Mouse (Mus musculus) G1E (cell line): ENCODE data around the gene Prkcsh. TPM values are rescaled to one million over a fixed set of nuclear protein-coding genes. Genes with fewer than 3 reads are reported as not detected.

Experiments used
- ATAC-seq: 2 replicates; pipeline ENCODE4 v1.8.0; 2016; ENCODE audit warnings: mild to moderate bottlenecking; ENCODE audit not compliant: insufficient number of reproducible peaks, poor library complexity, low FRiP score, severe bottlenecking; ENCODE audit errors: extremely low read depth
- DNase-seq: peaks from one replicate; pipeline ENCODE4 v3.0.0; 2012; ENCODE audit warnings: low spot score
- H3K27me3 ChIP-seq: 2 replicates; pipeline ENCODE4 v1.6.1; 2012; ENCODE audit warnings: mild to moderate bottlenecking, low read length, inconsistent platforms; ENCODE audit not compliant: insufficient read depth
- H3K36me3 ChIP-seq: replicated peaks from 2 replicates; pipeline ENCODE3; 2012; ENCODE audit warnings: mild to moderate bottlenecking, inconsistent platforms
- H3K4me1 ChIP-seq: 2 replicates; pipeline ENCODE4 v1.6.1; 2012; ENCODE audit warnings: low read depth, low read length, inconsistent platforms, mixed read lengths; ENCODE audit not compliant: insufficient read depth
- H3K4me3 ChIP-seq: 2 replicates; pipeline ENCODE4 v1.5.1; 2012; ENCODE audit warnings: low read depth, mild to moderate bottlenecking, inconsistent platforms, low read length, moderate library complexity, mixed read lengths
- H3K9me3 ChIP-seq: replicated peaks from 2 replicates; pipeline ENCODE4 v1.6.1; 2012; ENCODE audit warnings: inconsistent platforms
- CTCF ChIP-seq: IDR thresholded peaks from 2 replicates; pipeline ENCODE4 v1.5.1; 2012; ENCODE audit warnings: low read depth, low read length, inconsistent platforms, mixed read lengths
- GATA1 ChIP-seq: IDR thresholded peaks from 2 replicates; pipeline ENCODE4 v1.6.1; 2012; ENCODE audit warnings: borderline replicate concordance, low read length, inconsistent platforms, mixed read lengths
- GATA2 ChIP-seq: IDR thresholded peaks from 2 replicates; pipeline ENCODE4 v1.6.1; 2012; ENCODE audit warnings: low read depth, low read length, inconsistent platforms, borderline replicate concordance
- POLR2AphosphoS5 ChIP-seq: IDR thresholded peaks from 2 replicates; pipeline ENCODE4 v1.6.1; 2012; ENCODE audit warnings: low read depth, low read length, inconsistent platforms; ENCODE audit not compliant: insufficient replicate concordance
- TAL1 ChIP-seq: conservative IDR thresholded peaks from 2 replicates; pipeline ENCODE4 v1.6.1; 2012; ENCODE audit warnings: low read depth, low read length, inconsistent platforms, mixed read lengths
- polyA plus RNA-seq: library from polyadenylated mRNA; stranded (reverse); fragments of >175 nt; gene quantifications from 2 replicates; pipeline ENCODE4 v1.2.3, GENCODE M21; 2012
- total RNA-seq, 2 experiments: library from RNA; stranded (forward) in 1 of 2; stranded (reverse) in 1 of 2; fragments of 200-1000 nt in 1 of 2; fragments of >200 nt in 1 of 2; fragmentation: Nextera tagmentation in 1 of 2; gene quantifications; 2 replicates each; pipeline ENCODE4 v1.2.3; 2014 to 2017

Gene Prkcsh
- total and polyA plus RNA-seq, 3 experiments = 65.0 to 167 (median 116) TPM

DNA sequence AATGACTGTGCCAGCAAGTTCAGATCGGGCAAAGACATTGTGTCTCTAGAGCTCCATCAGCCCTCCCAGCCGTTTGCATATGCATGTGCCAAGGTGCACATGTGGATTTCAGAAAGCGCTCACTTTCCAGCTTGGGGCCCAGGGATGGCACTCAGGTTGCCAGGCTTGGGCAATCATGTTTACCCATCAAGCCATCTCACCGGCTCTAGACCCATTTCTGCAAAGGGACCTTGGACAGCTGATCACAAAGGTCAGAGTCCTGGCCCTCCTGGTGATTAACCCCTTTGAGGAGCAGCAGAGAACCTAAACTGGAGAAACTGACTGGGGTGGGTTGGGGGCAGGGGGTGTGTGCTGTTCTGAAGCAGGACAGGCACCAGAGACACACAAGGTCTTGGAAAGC lies 10.4 kb upstream of the Prkcsh start:
- no peak for DNase-seq
- H3K36me3 ChIP-seq = no peaks in the 10 kb centered on the region
- H3K27me3 ChIP-seq = peaks cover 74% of the 10 kb centered on the region
- ATAC-seq = no peak
- no peaks in the 10 kb centered on the region for H3K9me3 ChIP-seq
- no peak for TF ChIP-seq GATA2
- TF ChIP-seq GATA1 = no peak
- TF ChIP-seq POLR2AphosphoS5 = no peak
- no peak for TF ChIP-seq CTCF
- no peak for TF ChIP-seq TAL1
- H3K4me1 ChIP-seq = peaks cover 2% of the 10 kb centered on the region; the same call in 1 of the 2 replicates
- no peak overlapping the region for H3K4me3 ChIP-seq

DNA sequence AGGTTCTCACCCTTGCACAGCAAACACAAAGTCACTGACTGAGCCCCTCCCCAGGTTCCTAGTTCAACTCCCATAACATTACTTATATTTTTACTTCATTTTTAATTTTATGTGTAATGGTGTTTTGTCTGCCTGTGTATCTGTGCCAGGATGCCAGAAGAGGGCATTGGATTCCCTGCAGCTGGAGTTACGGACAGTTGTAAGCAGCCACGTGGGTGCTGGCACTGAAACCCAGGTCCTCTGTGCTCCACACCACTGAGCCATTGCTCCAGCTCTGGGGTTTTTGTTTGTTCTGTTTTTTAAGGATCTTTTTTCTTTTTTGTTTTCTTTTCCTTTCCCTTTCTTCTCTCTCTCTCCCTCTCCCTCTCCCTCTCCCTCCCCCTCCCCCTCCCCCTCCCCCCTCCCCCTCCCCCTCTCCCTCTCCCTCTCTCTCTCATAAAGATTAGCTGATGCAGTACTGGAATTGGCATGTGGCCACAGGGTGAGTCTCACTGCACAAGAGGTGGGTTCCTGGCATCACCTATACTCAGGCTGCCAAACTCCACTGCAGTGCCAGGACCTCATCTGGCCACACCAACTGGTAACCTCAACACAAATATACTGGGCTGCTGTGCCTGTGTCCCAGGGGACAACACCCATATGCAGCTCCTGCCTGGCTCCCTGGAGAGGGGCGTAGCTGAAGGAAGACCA lies 6.3 kb upstream of the Prkcsh start:
- Histone ChIP-seq H3K4me3 (no peak overlapping the region), H3K36me3 (no peaks in the 10 kb centered on the region), H3K4me1 (peaks cover 2% of the 10 kb centered on the region; the same call in 1 of the 2 replicates), H3K9me3 (no peaks in the 10 kb centered on the region), H3K27me3 (peaks cover 51% of the 10 kb centered on the region)
- ATAC-seq = no peak
- no peak for DNase-seq
- TF ChIP-seq POLR2AphosphoS5 (no peak), GATA1 (no peak), CTCF (no peak), GATA2 (no peak), TAL1 (no peak)

DNA sequence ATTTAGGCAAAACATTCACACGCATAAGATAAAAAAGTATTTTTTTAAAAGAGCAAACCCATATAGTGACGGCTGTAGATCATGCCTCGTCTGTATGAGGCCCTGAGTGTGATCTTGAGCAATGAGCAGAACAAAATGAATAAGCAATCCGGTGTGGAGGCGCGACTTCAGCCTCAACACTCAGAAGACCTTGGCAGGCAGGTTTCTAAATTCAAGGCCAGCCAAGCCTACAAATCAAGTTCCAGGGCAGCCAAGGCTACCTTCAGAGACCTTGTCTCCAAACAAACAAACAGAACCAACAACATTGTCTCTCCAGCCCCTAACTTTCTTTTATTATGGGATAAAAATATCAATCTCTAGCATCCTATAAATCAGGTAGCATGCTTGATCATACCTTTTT lies 2.3 kb upstream of the Prkcsh start:
- Histone ChIP-seq H3K4me1 (peaks cover 28% of the 10 kb centered on the region), H3K27me3 (peaks cover 20% of the 10 kb centered on the region), H3K4me3 (no peak overlapping the region), H3K9me3 (no peaks in the 10 kb centered on the region), H3K36me3 (peaks cover 18% of the 10 kb centered on the region)
- TF ChIP-seq CTCF = no peak
- DNase-seq (no peak), ATAC-seq (no peak)

DNA sequence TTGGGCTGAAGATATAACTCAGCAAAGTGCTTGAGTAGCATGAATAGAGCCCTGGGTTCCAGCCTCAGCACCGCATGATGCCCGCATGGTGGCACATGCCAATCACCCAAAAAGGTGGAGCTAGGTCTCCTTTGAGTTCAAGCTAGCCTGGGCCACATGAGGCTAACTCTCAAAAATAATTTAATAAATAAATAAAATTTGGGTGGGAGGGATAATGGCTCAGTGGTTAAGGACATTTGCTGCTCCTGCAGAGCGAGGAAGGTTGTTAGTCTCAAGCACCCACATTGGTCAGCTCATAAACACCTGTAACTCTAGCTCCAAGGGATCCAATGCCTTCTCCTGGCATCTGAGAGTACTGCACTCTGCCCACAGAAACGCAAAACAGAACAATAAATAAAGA lies 973 bp upstream of the Prkcsh start:
- Histone ChIP-seq H3K9me3 (no peaks in the 10 kb centered on the region), H3K4me3 (no peak overlapping the region), H3K4me1 (peaks cover 40% of the 10 kb centered on the region), H3K36me3 (peaks cover 32% of the 10 kb centered on the region), H3K27me3 (peaks cover 18% of the 10 kb centered on the region)
- no peak for ATAC-seq
- DNase-seq = no peak
- TF ChIP-seq POLR2AphosphoS5 = no peak
- no peak for TF ChIP-seq GATA2
- TF ChIP-seq CTCF = no peak
- TF ChIP-seq GATA1 = no peak
- TF ChIP-seq TAL1 = no peak

DNA sequence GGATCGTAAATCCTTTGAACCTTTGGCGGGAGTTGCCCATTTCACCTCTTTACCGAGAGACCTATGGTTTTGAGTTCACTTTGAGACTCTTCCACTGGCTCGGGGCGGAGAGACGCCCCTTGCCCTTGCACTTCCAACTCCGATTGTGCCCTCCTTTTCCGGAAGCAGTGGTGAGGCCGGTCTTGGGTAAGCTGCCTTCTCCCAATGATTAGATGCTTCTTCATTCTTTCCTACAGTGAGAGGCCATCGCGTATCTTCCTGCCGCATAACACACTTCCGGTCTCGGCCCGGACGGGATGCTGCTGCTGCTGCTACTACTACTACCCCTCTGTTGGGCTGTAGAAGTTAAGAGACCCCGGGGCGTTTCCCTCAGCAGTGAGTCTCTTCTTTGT lies 553 bp downstream of the Prkcsh start:
- Histone ChIP-seq H3K4me3 (peak overlapping the region; percentile 79), H3K4me1 (peaks cover 44% of the 10 kb centered on the region), H3K36me3 (peaks cover 47% of the 10 kb centered on the region), H3K27me3 (peaks cover 12% of the 10 kb centered on the region), H3K9me3 (no peaks in the 10 kb centered on the region)
- TF ChIP-seq CTCF (no peak), GATA1 (no peak), TAL1 (no peak), GATA2 (no peak)
- DNase-seq = peak; percentile 54
- peak; percentile 16; the same call in 1 of the 2 replicates for ATAC-seq

DNA sequence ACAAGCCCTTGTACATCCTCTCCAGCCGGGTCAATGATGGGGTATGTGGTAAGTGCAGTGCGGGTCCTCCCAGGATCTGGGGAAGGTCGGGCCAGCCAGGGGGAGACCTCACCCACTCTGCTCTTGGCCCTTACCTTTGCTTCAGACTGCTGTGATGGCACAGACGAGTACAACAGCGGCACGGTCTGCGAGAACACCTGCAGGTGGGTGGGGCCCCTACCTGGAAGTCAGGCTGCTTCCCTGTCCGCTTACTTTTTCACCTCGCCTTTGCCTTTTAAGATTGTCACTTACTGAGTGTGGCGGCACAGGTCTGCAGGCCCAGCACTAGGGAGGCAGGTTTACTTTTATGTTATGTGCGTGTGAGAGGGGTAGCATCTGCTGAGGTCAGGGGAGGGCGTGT lies 1.9 kb downstream of the Prkcsh start:
- peaks cover under 1% of the 10 kb centered on the region; the same call in 1 of the 2 replicates for H3K27me3 ChIP-seq
- no peak for ATAC-seq
- H3K4me1 ChIP-seq = peaks cover 46% of the 10 kb centered on the region
- H3K36me3 ChIP-seq = peaks cover 61% of the 10 kb centered on the region
- H3K9me3 ChIP-seq = no peaks in the 10 kb centered on the region
- TF ChIP-seq CTCF (no peak), GATA1 (no peak), GATA2 (no peak), TAL1 (no peak), POLR2AphosphoS5 (no peak)
- DNase-seq = no peak
- H3K4me3 ChIP-seq = peak overlapping the region; percentile 79; the same call in 1 of the 2 replicates

DNA sequence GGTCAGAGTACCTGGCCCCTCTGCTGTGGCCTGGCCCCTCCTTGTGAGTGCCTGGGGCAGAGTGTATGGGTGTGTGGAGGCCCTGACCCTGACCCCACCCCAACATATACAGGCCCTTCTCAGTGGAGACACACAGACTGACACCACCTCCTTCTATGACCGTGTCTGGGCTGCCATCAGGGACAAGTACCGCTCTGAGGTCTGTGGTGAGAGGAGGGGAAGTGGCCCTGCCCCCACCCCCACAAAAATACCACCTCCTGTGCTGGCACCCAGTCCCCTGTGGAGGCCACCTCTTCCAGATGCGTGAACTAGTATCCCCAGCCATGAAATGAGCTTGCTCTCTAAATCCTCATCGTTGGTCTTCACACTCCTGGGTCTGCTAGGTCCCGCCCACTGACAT lies 8.4 kb downstream of the Prkcsh start:
- Histone ChIP-seq H3K27me3 (no peaks in the 10 kb centered on the region), H3K4me3 (no peak overlapping the region), H3K9me3 (no peaks in the 10 kb centered on the region), H3K4me1 (peaks cover 45% of the 10 kb centered on the region), H3K36me3 (peaks cover 94% of the 10 kb centered on the region)
- TF ChIP-seq GATA1 (no peak), CTCF (no peak), POLR2AphosphoS5 (no peak), TAL1 (no peak), GATA2 (no peak)
- DNase-seq (no peak), ATAC-seq (no peak)
